Mouse (Mus musculus) CH12.LX (cell line): ENCODE measurements around the gene A3galt2. TPM values are rescaled to one million over a fixed set of nuclear protein-coding genes. Genes with fewer than 3 reads are reported as not detected.

Source experiments
- DNase-seq: peaks from one replicate; pipeline ENCODE4 v3.0.0-alpha.2; 2013; ENCODE audit errors: extremely low read depth
- H3K27ac ChIP-seq: 2 replicates; pipeline ENCODE4 v1.5.1; 2012; ENCODE audit warnings: low read depth, mild to moderate bottlenecking, control low read depth, moderate library complexity; ENCODE audit not compliant: insufficient read depth
- H3K27me3 ChIP-seq: replicated peaks from 2 replicates; pipeline ENCODE3; 2012; ENCODE audit warnings: inconsistent platforms
- H3K36me3 ChIP-seq, 2 experiments: replicated peaks in 1 of 2; 2 replicates each; pipeline versions ENCODE3 to v1.6.1; 2012; ENCODE audit warnings: inconsistent platforms in 1 of 2, low read length in 1 of 2, mild to moderate bottlenecking in 1 of 2, mixed read lengths in 1 of 2, moderate library complexity in 1 of 2; ENCODE audit not compliant: control insufficient read depth in 1 of 2, insufficient read depth in 1 of 2
- H3K4me1 ChIP-seq, 2 experiments: 2 replicates each; pipeline ENCODE4 v1.6.1; 2012; ENCODE audit warnings: inconsistent platforms in 1 of 2, moderate library complexity in 1 of 2; ENCODE audit not compliant: insufficient read depth in 2 of 2, control insufficient read depth in 1 of 2
- H3K4me2 ChIP-seq: 2 replicates; pipeline ENCODE4 v1.6.1; 2012; ENCODE audit warnings: low read depth, mild to moderate bottlenecking, control low read depth; ENCODE audit not compliant: poor library complexity, insufficient read depth, severe bottlenecking
- H3K4me3 ChIP-seq, 3 experiments: fragments of 150-350 bp in 1 of 3; sonication (generic) in 1 of 3; replicated peaks in 1 of 3; 2 replicates each; pipeline versions ENCODE3 to v1.5.1; 2011 to 2012; ENCODE audit warnings: low read depth in 2 of 3, low read length in 2 of 3, mild to moderate bottlenecking in 2 of 3, moderate library complexity in 2 of 3, control low read depth in 1 of 3, improper control_type of control experiment in 1 of 3, inconsistent platforms in 1 of 3, mixed read lengths in 1 of 3; ENCODE audit not compliant: poor library complexity in 1 of 3
- H3K79me2 ChIP-seq: replicated peaks from 2 replicates; pipeline ENCODE4 v1.6.1; 2012; ENCODE audit warnings: mild to moderate bottlenecking, moderate library complexity; ENCODE audit not compliant: control insufficient read depth, poor library complexity, insufficient read depth, severe bottlenecking; ENCODE audit errors: extremely low read depth
- H3K9ac ChIP-seq: 2 replicates; pipeline ENCODE4 v1.6.1; 2012; ENCODE audit warnings: low read depth, mild to moderate bottlenecking, control low read depth, moderate library complexity; ENCODE audit not compliant: insufficient read depth
- H3K9me3 ChIP-seq: replicated peaks from 2 replicates; pipeline ENCODE3; 2012; ENCODE audit warnings: low read length, inconsistent platforms, mixed read lengths
- BHLHE40 ChIP-seq: IDR thresholded peaks from 2 replicates; pipeline ENCODE4 v1.6.1; 2011; ENCODE audit warnings: mild to moderate bottlenecking, low read depth, low read length, improper control_type of control experiment
- CHD1 ChIP-seq: IDR thresholded peaks from 2 replicates; pipeline ENCODE4 v1.6.1; 2012; ENCODE audit warnings: low read depth, low read length, improper control_type of control experiment, inconsistent platforms
- CHD2 ChIP-seq: IDR thresholded peaks from 2 replicates; pipeline ENCODE4 v1.6.1; 2011; ENCODE audit warnings: low read length, improper control_type of control experiment
- CTCF ChIP-seq, 2 experiments: IDR thresholded peaks in 1 of 2; conservative IDR thresholded peaks in 1 of 2; 2 replicates each; pipeline ENCODE4 v1.5.1; 2011 to 2012; ENCODE audit warnings: low read depth in 2 of 2, low read length in 2 of 2, improper control_type of control experiment in 1 of 2, inconsistent platforms in 1 of 2, mild to moderate bottlenecking in 1 of 2, moderate library complexity in 1 of 2
- E2F4 ChIP-seq: IDR thresholded peaks from 2 replicates; pipeline ENCODE4 v1.6.1; 2011; ENCODE audit warnings: low read depth, low read length, improper control_type of control experiment; ENCODE audit not compliant: insufficient replicate concordance
- ELF1 ChIP-seq: IDR thresholded peaks from 2 replicates; pipeline ENCODE4 v1.6.1; 2014; ENCODE audit warnings: low read depth, mild to moderate bottlenecking, inconsistent platforms, low read length, improper control_type of control experiment
- ETS1 ChIP-seq: conservative IDR thresholded peaks from 2 replicates; pipeline ENCODE4 v1.6.1; 2012; ENCODE audit warnings: low read depth, mild to moderate bottlenecking, inconsistent platforms, low read length, improper control_type of control experiment, moderate library complexity
- HCFC1 ChIP-seq: IDR thresholded peaks from 2 replicates; pipeline ENCODE4 v1.6.1; 2012; ENCODE audit warnings: low read depth, mild to moderate bottlenecking, inconsistent platforms, low read length, improper control_type of control experiment
- IRF4 ChIP-seq: IDR thresholded peaks from 2 replicates; pipeline ENCODE4 v1.6.1; 2014; ENCODE audit warnings: low read depth, mild to moderate bottlenecking, inconsistent platforms, low read length, improper control_type of control experiment
- JUN ChIP-seq: IDR thresholded peaks from 2 replicates; pipeline ENCODE4 v1.6.1; 2011; ENCODE audit warnings: low read depth, mild to moderate bottlenecking, low read length, improper control_type of control experiment, moderate library complexity; ENCODE audit not compliant: insufficient read depth
- JUND ChIP-seq: conservative IDR thresholded peaks from 2 replicates; pipeline ENCODE4 v1.6.1; 2011; ENCODE audit warnings: low read depth, low read length, improper control_type of control experiment
- KAT2A ChIP-seq: IDR thresholded peaks from 2 replicates; pipeline ENCODE4 v1.6.1; 2012; ENCODE audit warnings: low read length, improper control_type of control experiment, inconsistent platforms; ENCODE audit not compliant: insufficient replicate concordance
- MAX ChIP-seq: IDR thresholded peaks from 2 replicates; pipeline ENCODE4 v1.6.1; 2011; ENCODE audit warnings: low read length, improper control_type of control experiment
- MAZ ChIP-seq: IDR thresholded peaks from 2 replicates; pipeline ENCODE4 v1.6.1; 2012; ENCODE audit warnings: low read depth, mild to moderate bottlenecking, inconsistent platforms, low read length, improper control_type of control experiment, moderate library complexity
- MEF2A ChIP-seq: IDR thresholded peaks from 2 replicates; pipeline ENCODE4 v1.6.1; 2014; ENCODE audit warnings: low read depth, mild to moderate bottlenecking, inconsistent platforms, low read length, improper control_type of control experiment, borderline replicate concordance
- MYC ChIP-seq: IDR thresholded peaks from 2 replicates; pipeline ENCODE4 v1.6.1; 2011; ENCODE audit warnings: low read depth, mild to moderate bottlenecking, improper control_type of control experiment, low read length
- NRF1 ChIP-seq: IDR thresholded peaks from 2 replicates; pipeline ENCODE4 v1.6.1; 2014; ENCODE audit warnings: low read depth, mild to moderate bottlenecking, inconsistent platforms, low read length, improper control_type of control experiment, moderate library complexity
- POLR2A ChIP-seq: IDR thresholded peaks from 2 replicates; pipeline ENCODE4 v1.6.1; 2011; ENCODE audit warnings: low read depth, mild to moderate bottlenecking, improper control_type of control experiment, low read length
- POLR2AphosphoS2 ChIP-seq: IDR thresholded peaks from 2 replicates; pipeline ENCODE4 v1.6.1; 2011; ENCODE audit warnings: low read depth, low read length, improper control_type of control experiment
- RAD21 ChIP-seq: IDR thresholded peaks from 2 replicates; pipeline ENCODE4 v1.6.1; 2011; ENCODE audit warnings: low read depth, mild to moderate bottlenecking, low read length, improper control_type of control experiment, moderate library complexity
- SIN3A ChIP-seq: IDR thresholded peaks from 2 replicates; pipeline ENCODE4 v1.6.1; 2012; ENCODE audit warnings: low read length, improper control_type of control experiment, inconsistent platforms
- TBP ChIP-seq: conservative IDR thresholded peaks from 2 replicates; pipeline ENCODE4 v1.6.1; 2011; ENCODE audit warnings: low read depth, low read length, improper control_type of control experiment
- TCF12 ChIP-seq: IDR thresholded peaks from 2 replicates; pipeline ENCODE4 v1.6.1; 2014; ENCODE audit warnings: low read depth, mild to moderate bottlenecking, inconsistent platforms, low read length, improper control_type of control experiment
- UBTF ChIP-seq: IDR thresholded peaks from 2 replicates; pipeline ENCODE4 v1.6.1; 2012; ENCODE audit warnings: low read depth, mild to moderate bottlenecking, inconsistent platforms, low read length, improper control_type of control experiment, moderate library complexity
- USF1 ChIP-seq: IDR thresholded peaks from 2 replicates; pipeline ENCODE4 v1.6.1; 2014; ENCODE audit warnings: low read depth, mild to moderate bottlenecking, inconsistent platforms, low read length, improper control_type of control experiment
- USF2 ChIP-seq: conservative IDR thresholded peaks from 2 replicates; pipeline ENCODE4 v1.6.1; 2011; ENCODE audit warnings: low read depth, low read length, improper control_type of control experiment
- ZC3H11A ChIP-seq: IDR thresholded peaks from 2 replicates; pipeline ENCODE4 v1.6.1; 2012; ENCODE audit warnings: low read depth, mild to moderate bottlenecking, inconsistent platforms, low read length, improper control_type of control experiment
- ZKSCAN1 ChIP-seq: IDR thresholded peaks from 2 replicates; pipeline ENCODE4 v1.6.1; 2012; ENCODE audit warnings: low read depth, inconsistent platforms, low read length, improper control_type of control experiment, borderline replicate concordance
- ZNF384 ChIP-seq: IDR thresholded peaks from 2 replicates; pipeline ENCODE4 v1.6.1; 2012; ENCODE audit warnings: low read depth, low read length, improper control_type of control experiment, inconsistent platforms
- dilution Hi-C: fragments of 300-500 bp; cut with MboI; formaldehyde crosslinking; loops from 2 replicates; pipeline ENCODE4 v1.14.3; 2020; ENCODE audit warnings: low sequenced_read_pairs; ENCODE audit not compliant: extremely low pct_unique_long_range_greater_than_20kb, extremely low pct_ligation_motif_present
- in situ Hi-C: fragments of 300-500 bp; cut with MboI; formaldehyde crosslinking; loops from 3 replicates; pipeline ENCODE4 v1.14.3; 2019; ENCODE audit warnings: low sequenced_read_pairs, low pct_ligation_motif_present, low pct_unique_long_range_greater_than_20kb, mixed read lengths
- polyA plus RNA-seq: library from polyadenylated mRNA; unstranded; fragments of >175 nt; gene quantifications from 2 replicates; pipeline ENCODE4 v1.2.1, GENCODE M21; 2012; ENCODE audit warnings: low read depth; ENCODE audit not compliant: insufficient read length
- total RNA-seq, 2 experiments: library from RNA; depleted of rRNA; stranded (reverse); fragments of 300-350 nt in 1 of 2; fragments of >200 nt in 1 of 2; gene quantifications; 2 replicates each; pipeline ENCODE4 v1.2.3; 2012 to 2014

Gene A3galt2
- total and polyA plus RNA-seq, 3 experiments = 0.04 to 0.11 TPM; not detected in 1

GRCm38 (mm10) chr4:128734217-128734616, 20.9 kb upstream of the A3galt2 start:
- in situ Hi-C loops = no loop called here
- Histone ChIP-seq H3K9me3 (no peaks in the 10 kb centered on the region), H3K36me3 (peaks cover 0 to 20% of the 10 kb centered on the region in 2 experiments), H3K79me2 (peaks cover 55% of the 10 kb centered on the region), H3K27ac (peak overlapping the region; percentile 91), H3K27me3 (no peaks in the 10 kb centered on the region), H3K4me3 (peak overlapping the region in 1 of 3 experiments; percentile 6), H3K4me1 (peaks cover 38 to 82% of the 10 kb centered on the region in 2 experiments), H3K9ac (no peak overlapping the region), H3K4me2 (peak overlapping the region; percentile 90; the same call in 1 of the 2 replicates)
- TF ChIP-seq BHLHE40 (no peak), TBP (no peak), POLR2AphosphoS2 (no peak), JUND (no peak), ELF1 (no peak), TCF12 (no peak), KAT2A (no peak), MAX (no peak), E2F4 (no peak), CHD1 (no peak), ZC3H11A (no peak), NRF1 (no peak), SIN3A (no peak), MYC (no peak)
- DNase-seq = no peak
- dilution Hi-C loops = no loop called here

- dilution Hi-C loops = no loop called here
- Histone ChIP-seq H3K79me2 (peaks cover 48% of the 10 kb centered on the region), H3K4me3 (peak overlapping the region in 2 of 3 experiments; percentile 3 to 17), H3K27ac (peak overlapping the region; percentile 91), H3K4me1 (peaks cover 38 to 79% of the 10 kb centered on the region in 2 experiments), H3K9ac (no peak overlapping the region), H3K27me3 (no peaks in the 10 kb centered on the region), H3K4me2 (peak overlapping the region; percentile 57), H3K36me3 (peaks cover 0 to 20% of the 10 kb centered on the region in 2 experiments), H3K9me3 (no peaks in the 10 kb centered on the region)
- in situ Hi-C loops = no loop called here
- peak; percentile 91 for DNase-seq
- TF ChIP-seq UBTF (no peak), RAD21 (no peak), MAX (peak; percentile 90), BHLHE40 (peak; percentile 94), E2F4 (no peak), ZNF384 (no peak), TBP (no peak), SIN3A (peak; percentile 87), JUN (peak; percentile 87), ZKSCAN1 (no peak), USF2 (peak; percentile 94), USF1 (peak; percentile 94), ETS1 (peak; percentile 76), MEF2A (peak; percentile 85; the same call in 1 of the 2 replicates), ZC3H11A (no peak), CTCF (conservative IDR thresholded peaks at IDR 0.05 in 1 of 2, IDR thresholded peaks at IDR 0.05 in 1 of 2; ENCODE audit: low read depth in 2 of 2, low read length in 2 of 2) (no peak), POLR2AphosphoS2 (no peak; the same call in 1 of the 2 replicates), CHD1 (no peak), IRF4 (peak; percentile 74), ELF1 (no peak), POLR2A (peak; percentile 39; the same call in 1 of the 2 replicates), HCFC1 (no peak), MAZ (peak; percentile 77; the same call in 1 of the 2 replicates), CHD2 (0 out of 2 replicates have a peak, but pooled peaks have one; percentile 9)
These were observed 20.2 kb upstream of the A3galt2 start for GRCm38 (mm10) chr4:128734721-128735671.
